Mouse (Mus musculus): ENCODE measurements around the gene Foxe3. TPM values are rescaled to one million over a fixed set of nuclear protein-coding genes. Genes with fewer than 3 reads are reported as not detected.

Foxe3 gene
- polyA plus RNA-seq, 1 experiment from 2014 or later = not detected

Other genes with a start within 250 kb of the Foxe3 start
- gene Gm12830, start 104.3 kb downstream of the Foxe3 start, polyA plus RNA-seq (2014; fragmentation: Nextera tagmentation; extraction: Ambion mirVana) = 0.15 and 0.17 TPM in 2 replicates
- gene Foxd2, start 17.1 kb downstream of the Foxe3 start, polyA plus RNA-seq (2014; fragmentation: Nextera tagmentation; extraction: Ambion mirVana) = 5.0 and 8.3 TPM in 2 replicates
- gene Cmpk1, start 61.2 kb upstream of the Foxe3 start, polyA plus RNA-seq (2014; fragmentation: Nextera tagmentation; extraction: Ambion mirVana) = 85.1 and 91.4 TPM in 2 replicates
- gene Stil, start 74.1 kb upstream of the Foxe3 start, polyA plus RNA-seq (2014; fragmentation: Nextera tagmentation; extraction: Ambion mirVana) = 11.0 and 19.9 TPM in 2 replicates
- 1.7 and 2.0 TPM in 2 replicates for gene Tal1, start 130.4 kb upstream of the Foxe3 start, polyA plus RNA-seq (2014; fragmentation: Nextera tagmentation; extraction: Ambion mirVana)
- gene Pdzk1ip1, start 162.7 kb upstream of the Foxe3 start, polyA plus RNA-seq (2014; fragmentation: Nextera tagmentation; extraction: Ambion mirVana) = 87.9 and 90.5 TPM in 2 replicates
- gene Cyp4x1, start 208.3 kb upstream of the Foxe3 start, polyA plus RNA-seq (2014; fragmentation: Nextera tagmentation; extraction: Ambion mirVana) = 0.37 and 0.54 TPM in 2 replicates